Mouse (Mus musculus) bone marrow macrophage, adult 2 months (primary cell): Measurements from ENCODE around the gene Zdhhc13.

Experiments used
- CTCF ChIP-seq: IDR thresholded peaks from 2 replicates; pipeline ENCODE4 v1.5.1; 2012; ENCODE audit warnings: low read depth, mild to moderate bottlenecking, low read length, moderate library complexity
- POLR2A ChIP-seq: IDR thresholded peaks from 2 replicates; pipeline ENCODE4 v1.6.1; 2012; ENCODE audit warnings: mild to moderate bottlenecking, low read depth, low read length, borderline replicate concordance

DNA sequence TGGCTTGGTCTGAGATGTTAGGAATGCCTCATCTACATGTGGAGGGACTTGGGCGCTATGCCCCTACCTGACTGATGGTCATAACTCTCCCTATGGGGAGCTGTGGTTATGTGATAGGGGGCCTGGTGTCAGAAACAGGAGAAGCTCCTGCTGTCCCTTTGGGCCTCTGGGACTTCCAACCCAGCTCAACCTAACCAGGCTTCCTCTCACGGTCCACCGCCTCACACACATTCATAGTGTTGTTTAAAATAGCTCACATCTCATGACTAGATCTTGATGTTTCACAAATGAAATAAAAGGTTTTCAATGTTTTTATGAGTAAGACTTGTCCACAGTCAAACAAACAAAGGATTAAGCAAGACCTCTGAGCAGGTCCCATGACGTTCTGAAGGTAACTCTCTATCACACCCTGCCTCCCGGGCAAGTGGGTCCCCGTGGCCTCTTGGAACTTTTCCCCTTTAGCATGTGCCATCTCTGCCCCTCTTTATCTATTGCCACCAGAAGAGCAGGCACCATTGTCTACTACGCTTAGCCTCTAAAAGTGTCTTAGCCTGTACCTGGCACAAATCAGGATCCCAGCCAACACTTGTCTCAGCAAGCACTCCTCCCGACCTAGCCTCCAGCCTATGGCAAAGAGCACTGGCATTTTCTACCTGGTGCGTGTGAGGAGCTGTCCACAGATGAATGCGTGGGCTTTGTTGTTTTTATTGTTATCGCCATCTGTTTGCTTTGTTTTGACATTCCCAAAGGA lies 3.9 kb upstream of the Zdhhc13 start:
- TF ChIP-seq POLR2A, result no peak
- no peak for TF ChIP-seq CTCF
